Comparison of ENCODE assay signal across 18 mouse cellular contexts in the genomic region with DNA sequence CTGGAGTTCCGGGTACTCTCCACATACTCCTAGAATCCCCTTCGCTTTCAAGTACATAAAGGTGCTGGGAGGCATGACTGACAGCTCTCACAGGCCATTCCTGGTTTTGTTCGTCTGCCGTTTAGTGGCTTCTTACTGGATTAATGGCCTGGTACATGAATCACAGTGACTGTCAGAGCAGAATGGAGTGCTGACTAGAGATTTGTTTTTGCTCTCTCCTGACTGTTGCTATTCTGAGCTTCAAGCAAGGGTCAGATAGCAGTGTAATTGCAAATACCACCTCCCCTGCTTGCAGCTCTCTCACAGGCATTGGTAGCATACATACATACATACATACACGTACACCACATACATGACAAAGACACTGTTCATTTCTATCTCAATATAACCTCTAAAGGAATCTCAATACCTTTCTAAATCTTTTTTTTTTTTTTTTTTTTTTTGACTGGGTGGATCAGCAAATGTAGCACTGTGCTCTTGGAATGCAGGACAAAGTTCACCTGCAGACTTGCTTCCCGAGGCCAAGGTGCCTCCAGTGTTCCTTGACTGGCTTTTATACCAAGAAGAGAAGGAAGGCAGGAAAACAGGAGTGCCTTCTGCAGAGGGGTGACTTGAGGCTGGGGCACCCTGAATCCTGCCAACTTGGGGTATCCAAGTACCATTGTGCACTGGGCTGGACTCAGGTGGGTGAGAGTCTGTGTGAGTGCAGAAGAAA. TPM values are rescaled to one million over a fixed set of nuclear protein-coding genes. Genes with fewer than 3 reads are reported as not detected.
DNase-seq lines count a peak whose midpoint lies in the region; ATAC-seq and TF ChIP-seq lines count a peak whose summit lies in the region.
"Had no signal": no experiment of that assay in that cellular context is flagged by ENCODE, and none has a peak within 500 bp of the region (broad histone marks: within the 10 kb centered on the region; RNA-seq: fewer than 3 reads in every experiment).

No protein-coding gene starts in this region.

- intact Hi-C loops in heart, adult 2 months (cut with DNase I): no loop called here

- H3K36me3 ChIP-seq in heart, embryonic 13.5 days: no peaks in the 10 kb centered on the region
- H3K36me3 ChIP-seq in heart, adult 2 months (ENCODE audit: control insufficient read depth, insufficient read depth, low read length): no peaks in the 10 kb centered on the region
- no peaks in the 10 kb centered on the region for H3K36me3 ChIP-seq in intestine, postnatal 0 days (ENCODE audit: control insufficient read depth, insufficient read depth)
- H3K36me3 ChIP-seq: limb, embryonic 15.5 days; midbrain, embryonic 15.5 days had no signal

- 34% methylated on average over 6 of the region's 6 CpGs for WGBS in heart, embryonic 13.5 days
- 46% methylated on average over 6 of the region's 6 CpGs for WGBS in heart, adult 2 months
- WGBS in intestine, postnatal 0 days: 54% methylated on average over 6 of the region's 6 CpGs

- H3K4me1 ChIP-seq in heart, embryonic 13.5 days: peaks cover 11% of the 10 kb centered on the region
- no peaks in the 10 kb centered on the region; the same call in 1 of the 2 replicates for H3K4me1 ChIP-seq in heart, adult 2 months (ENCODE audit: control insufficient read depth, insufficient read depth, low read length)
- 0 out of 2 replicates have a peak, but pooled peaks cover 2% of the 10 kb centered on the region for H3K4me1 ChIP-seq in brown adipose tissue, adult 24 weeks (ENCODE audit: control insufficient read depth, insufficient read depth, insufficient read length, low read length)
- H3K4me1 ChIP-seq in intestine, postnatal 0 days (replicated peaks; ENCODE audit: control insufficient read depth, insufficient read depth, low read length): no peaks in the 10 kb centered on the region
- H3K4me1 ChIP-seq: limb, embryonic 15.5 days; midbrain, embryonic 15.5 days had no signal

- no peaks in the 10 kb centered on the region for H3K9me3 ChIP-seq in heart, embryonic 13.5 days
- no peaks in the 10 kb centered on the region for H3K9me3 ChIP-seq in intestine, postnatal 0 days (ENCODE audit: control insufficient read depth)
- H3K9me3 ChIP-seq: limb, embryonic 15.5 days; midbrain, embryonic 15.5 days had no signal

- no peaks in the 10 kb centered on the region for H3K79me2 ChIP-seq in heart, adult 2 months (replicated peaks; ENCODE audit: control insufficient read depth, insufficient read depth, low read length)

- TF ChIP-seq CTCF in heart, adult 2 months (IDR thresholded peaks at IDR 0.05): no peak
- no peak for TF ChIP-seq CTCF in intestine, postnatal 0 days (IDR thresholded peaks at IDR 0.05; ENCODE audit: low read depth)

- no peak for ATAC-seq in heart, embryonic 13.5 days (ENCODE audit: extremely low read depth, insufficient number of reproducible peaks, low FRiP score, low TSS enrichment)
- peak; percentile 81 for ATAC-seq in intestine, postnatal 0 days
- ATAC-seq: activated CD4-positive, CD25-positive, alpha-beta regulatory T cell, adult 4 months; midbrain, embryonic 15.5 days; Patski had no signal

- no peak for DNase-seq in heart, adult 2 months
- DNase-seq in kidney, postnatal 25 days: peak; percentile 39 to 54
- no peak for DNase-seq in cerebellum, adult 9-11 months
- no peak for DNase-seq in left cerebral cortex, adult 11 months (ENCODE audit: low spot score)
- DNase-seq: adrenal gland, postnatal 25 days; cerebellum, postnatal 14 days; gastrocnemius, postnatal 25 days; layer of hippocampus, adult 9-11 months; lung, postnatal 10 days; thymus, adult 18-20 months had no signal

- H3K27ac ChIP-seq in heart, embryonic 13.5 days (replicated peaks): peak overlapping the region; percentile 72
- no peak overlapping the region for H3K27ac ChIP-seq in heart, adult 2 months
- 0 out of 2 replicates have a peak overlapping the region, but pooled peaks have one; percentile 17 for H3K27ac ChIP-seq in brown adipose tissue, adult 24 weeks (replicated peaks; ENCODE audit: low read depth, low read length)
- peak overlapping the region; percentile 76 for H3K27ac ChIP-seq in intestine, postnatal 0 days (ENCODE audit: low read depth, low read length)
- H3K27ac ChIP-seq: limb, embryonic 15.5 days; midbrain, embryonic 15.5 days had no signal

- H3K27me3 ChIP-seq in heart, embryonic 13.5 days (replicated peaks): no peaks in the 10 kb centered on the region
- no peaks in the 10 kb centered on the region for H3K27me3 ChIP-seq in heart, adult 2 months (ENCODE audit: control insufficient read depth, insufficient read depth, low read length)
- no peaks in the 10 kb centered on the region for H3K27me3 ChIP-seq in intestine, postnatal 0 days (replicated peaks; ENCODE audit: control insufficient read depth, insufficient read depth, low read length)
- H3K27me3 ChIP-seq: midbrain, embryonic 15.5 days had no signal

- TF ChIP-seq POLR2A in heart, adult 2 months (IDR thresholded peaks at IDR 0.05; ENCODE audit: insufficient read depth, low read depth, low read length): no peak

- 0 out of 2 replicates have a peak overlapping the region, but pooled peaks have one; percentile 4 for H3K4me2 ChIP-seq in heart, embryonic 13.5 days
- peak overlapping the region; percentile 48 for H3K4me2 ChIP-seq in intestine, postnatal 0 days (replicated peaks; ENCODE audit: low read depth)
- H3K4me2 ChIP-seq: limb, embryonic 15.5 days; midbrain, embryonic 15.5 days had no signal

- TF ChIP-seq EP300 in heart, adult 2 months (IDR thresholded peaks at IDR 0.05; ENCODE audit: insufficient read depth, low read depth, low read length): no peak

- H3K4me3 ChIP-seq in heart, embryonic 13.5 days: no peak overlapping the region
- no peak overlapping the region for H3K4me3 ChIP-seq in heart, adult 2 months
- no peak overlapping the region for H3K4me3 ChIP-seq in brown adipose tissue, adult 24 weeks (ENCODE audit: insufficient read depth, low read depth, low read length)
- H3K4me3 ChIP-seq in intestine, postnatal 0 days (ENCODE audit: low read depth, low read length): no peak overlapping the region
- H3K4me3 ChIP-seq: limb, embryonic 15.5 days; megakaryocyte, embryonic 14.5 days; midbrain, embryonic 15.5 days had no signal

- H3K9ac ChIP-seq in heart, embryonic 13.5 days: no peak overlapping the region
- no peak overlapping the region for H3K9ac ChIP-seq in heart, adult 2 months (ENCODE audit: low read depth, low read length)
- H3K9ac ChIP-seq in intestine, postnatal 0 days (ENCODE audit: low read depth, low read length): no peak overlapping the region
- H3K9ac ChIP-seq: limb, embryonic 15.5 days; midbrain, embryonic 15.5 days had no signal

RNA-seq across cellular contexts. Expression of gene Sepsecs, which starts 18.4 kb away (rescaled TPM):
- 4.9 and 5.0 TPM in 2 replicates for polyA plus RNA-seq in heart, embryonic 13.5 days (2015; fragmentation: Nextera tagmentation; extraction: Ambion mirVana)
- total RNA-seq in heart, adult 2 months (2021): 1 to 10 TPM; 5.2 to 6.1 TPM
- polyA plus RNA-seq in heart, adult 2 months (2012; rRNA removed): 3.0 and 5.6 TPM in 2 replicates
- 8.4 and 14.1 TPM in 2 replicates for polyA plus RNA-seq in brown adipose tissue, adult 24 weeks (2012; ENCODE audit: insufficient read depth, insufficient read length, missing spikeins)
- 8.9 and 9.1 TPM in 2 replicates for polyA plus RNA-seq in intestine, postnatal 0 days (2015; fragmentation: Nextera tagmentation; extraction: Ambion mirVana)

RNA-seq across cellular contexts. Expression of gene Pi4k2b, which starts 53.5 kb away (rescaled TPM):
- polyA plus RNA-seq in heart, embryonic 13.5 days (2015; fragmentation: Nextera tagmentation; extraction: Ambion mirVana): 6.2 and 6.9 TPM in 2 replicates
- 1 to 10 TPM; 1.1 to 2.3 TPM for total RNA-seq in heart, adult 2 months (2021)
- 1.6 and 1.9 TPM in 2 replicates for polyA plus RNA-seq in heart, adult 2 months (2012; rRNA removed)
- 8.8 and 11.1 TPM in 2 replicates for polyA plus RNA-seq in brown adipose tissue, adult 24 weeks (2012; ENCODE audit: insufficient read depth, insufficient read length, missing spikeins)
- polyA plus RNA-seq in intestine, postnatal 0 days (2015; fragmentation: Nextera tagmentation; extraction: Ambion mirVana): 40.9 and 43.1 TPM in 2 replicates

Comparison
In these comparisons a context has a peak if more than half of its experiments do, and no peak if none do; other contexts are left out.
1. DNase-seq: peak in kidney, postnatal 25 days (2 of 2); none in heart, adult 2 months (0 of 2), cerebellum, adult 9-11 months (single experiment) and left cerebral cortex, adult 11 months (single experiment).